Mouse (Mus musculus): ENCODE measurements around the gene Foxf2. TPM values are rescaled to one million over a fixed set of nuclear protein-coding genes. Genes with fewer than 3 reads are reported as not detected.
A peak's percentile ranks its signal among the peaks of the same experiment; 100 is the strongest.

The Foxf2 gene
- 10 to 100 TPM; 10.2 to 10.7 TPM for total RNA-seq (2021)

- intact Hi-C loops (cut with DNase I), result loop anchor here (10.0 kb wide), 1 partner anchor 721 kb away; no protein-coding TSS in a partner anchor
These were observed at the start of gene Foxf2 for GRCm38 (mm10) chr13:31625333-31626101. TSS of gene Foxf2 (plus strand) at chr13:31625816.

GRCm38 (mm10) chr13:31576696-31577095 lies 48.9 kb upstream of the Foxf2 start:
- no peak for DNase-seq
- intact Hi-C loops (cut with DNase I), result no loop called here

More at GRCm38 (mm10) chr13:31625333-31626101, at the start of gene Foxf2:
- DNase-seq, result no peak

DNA sequence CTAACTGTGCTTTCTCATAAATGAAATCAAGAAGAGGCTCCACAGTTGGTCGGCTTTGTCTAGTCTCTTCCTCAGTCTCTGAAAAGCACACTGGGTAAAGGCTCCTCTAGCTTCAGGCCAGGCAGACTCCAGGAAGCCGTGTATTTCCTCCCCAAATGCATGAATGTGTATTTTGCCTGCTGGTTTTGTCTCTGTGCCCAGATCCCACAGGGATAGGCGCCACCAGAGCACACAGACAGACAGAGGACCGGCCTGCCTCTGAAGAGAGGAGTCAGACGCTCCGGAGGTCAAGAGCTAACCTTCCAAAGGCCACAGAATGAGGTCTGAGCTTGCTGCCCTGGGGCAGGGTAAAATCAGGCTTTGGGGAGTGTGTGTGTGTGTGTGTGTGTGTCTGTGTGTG lies 48.0 kb upstream of the Foxf2 start:
- DNase-seq, result no peak
- intact Hi-C loops (cut with DNase I), result no loop called here

DNA sequence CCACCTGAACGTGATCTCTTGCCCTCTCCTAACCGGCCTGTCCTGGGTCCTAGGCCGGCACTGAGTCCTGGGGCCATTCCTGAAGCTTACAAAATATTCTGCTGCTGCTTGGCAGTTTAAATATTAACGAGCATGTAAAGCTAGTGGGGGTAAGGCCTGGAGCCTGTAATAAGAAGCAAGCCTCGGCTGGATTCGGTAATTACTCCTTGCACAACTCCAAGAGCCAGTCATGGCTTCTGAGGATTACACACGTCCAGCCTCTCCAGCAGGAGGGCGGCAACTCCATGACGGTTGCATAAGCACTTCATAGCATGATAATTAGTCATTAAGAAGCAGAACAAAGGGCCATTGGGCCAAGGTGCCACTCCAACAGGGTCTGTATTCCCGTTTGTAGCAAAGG lies 47.2 kb upstream of the Foxf2 start:
- DNase-seq, result no peak
- intact Hi-C loops (cut with DNase I), result no loop called here

DNA sequence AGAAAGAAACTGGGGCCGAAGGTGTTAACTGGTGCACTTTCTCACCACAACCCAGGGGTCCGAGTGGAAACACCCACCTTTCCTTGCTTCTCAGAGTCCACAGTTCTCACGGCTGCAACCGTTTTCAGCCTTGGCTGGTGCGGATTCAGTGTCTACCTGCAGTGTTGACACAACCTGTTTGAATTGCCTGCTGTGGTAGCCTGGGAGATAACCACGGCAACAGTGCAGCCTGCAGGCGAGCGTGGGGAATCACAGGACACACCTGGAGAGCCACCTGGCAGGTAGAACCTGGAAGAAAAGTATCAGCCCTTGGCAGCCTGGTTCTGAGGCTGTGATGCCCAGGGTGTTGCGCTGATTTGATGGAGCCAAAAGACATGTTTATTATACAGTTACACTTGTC lies 45.8 kb upstream of the Foxf2 start:
- intact Hi-C loops (cut with DNase I), result no loop called here
- DNase-seq, result no peak

DNA sequence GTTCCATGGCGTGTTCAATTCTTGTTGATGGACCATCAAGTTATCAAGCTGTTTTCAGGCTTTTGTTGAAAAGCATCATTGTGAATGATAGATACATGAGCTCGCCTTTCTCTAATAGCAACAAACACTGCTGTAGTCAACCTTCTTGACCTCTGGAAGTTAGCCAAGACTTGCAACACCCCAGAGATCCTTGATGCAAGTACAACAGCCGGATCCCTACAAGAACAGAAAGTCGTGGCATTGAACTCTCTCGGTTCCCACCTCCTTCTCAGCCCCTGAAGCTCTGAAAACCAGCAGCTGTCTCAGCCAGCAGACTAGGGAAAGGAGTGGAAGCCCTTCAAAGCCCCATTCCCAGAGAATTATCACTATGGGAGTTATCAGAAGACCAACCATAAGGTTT lies 38.3 kb upstream of the Foxf2 start:
- no peak for DNase-seq
- intact Hi-C loops (cut with DNase I), result no loop called here

DNA sequence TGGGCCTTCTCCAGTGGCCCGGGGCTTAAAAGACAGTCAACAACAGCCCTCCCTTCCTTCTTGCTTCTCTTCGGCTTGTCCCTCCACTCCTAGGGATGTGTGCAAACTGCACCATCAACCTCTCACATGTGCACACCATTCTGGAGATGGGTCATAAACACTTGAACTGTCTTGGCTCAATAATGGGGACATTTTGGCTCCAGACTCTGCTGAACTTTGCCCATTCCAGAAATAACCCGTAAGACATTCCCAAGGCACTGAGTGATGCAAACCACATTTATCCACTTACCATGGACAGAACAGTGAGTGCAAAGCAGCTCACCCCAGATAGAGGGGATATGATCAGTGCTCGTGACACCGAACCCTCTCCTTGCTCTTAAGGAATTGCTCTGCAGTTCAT lies 26.0 kb upstream of the Foxf2 start:
- DNase-seq, result no peak
- intact Hi-C loops (cut with DNase I), result no loop called here

DNA sequence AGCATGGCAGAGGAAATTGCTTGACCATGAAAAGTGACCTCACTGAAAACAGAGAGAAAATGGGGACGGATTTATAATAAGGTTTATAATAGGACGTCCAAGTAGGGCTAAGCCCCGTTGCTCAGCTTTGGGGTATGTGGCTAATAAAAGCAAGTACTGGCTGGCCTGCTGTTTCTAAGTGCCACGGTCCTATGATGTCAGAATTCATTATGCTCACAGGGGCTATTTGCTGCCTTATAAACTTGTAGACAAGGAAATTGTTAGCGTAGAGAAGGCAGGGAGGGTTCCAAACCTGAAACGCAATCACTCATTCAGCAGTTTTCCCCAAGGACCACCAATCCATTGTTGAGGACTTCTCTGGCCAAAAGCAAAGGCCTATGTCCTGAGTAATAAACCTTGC lies 21.7 kb upstream of the Foxf2 start:
- intact Hi-C loops (cut with DNase I), result no loop called here

GRCm38 (mm10) chr13:31614724-31615465 lies 10.7 kb upstream of the Foxf2 start:
- DNase-seq, result no peak
- intact Hi-C loops (cut with DNase I), result loop anchor here (5.0 kb wide), 1 partner anchor 58 kb away; the partner anchor contains the start of genes A530084C06Rik and Foxq1

More for the DNA sequence above, 21.7 kb upstream of the Foxf2 start:
- DNase-seq, result no peak

DNA sequence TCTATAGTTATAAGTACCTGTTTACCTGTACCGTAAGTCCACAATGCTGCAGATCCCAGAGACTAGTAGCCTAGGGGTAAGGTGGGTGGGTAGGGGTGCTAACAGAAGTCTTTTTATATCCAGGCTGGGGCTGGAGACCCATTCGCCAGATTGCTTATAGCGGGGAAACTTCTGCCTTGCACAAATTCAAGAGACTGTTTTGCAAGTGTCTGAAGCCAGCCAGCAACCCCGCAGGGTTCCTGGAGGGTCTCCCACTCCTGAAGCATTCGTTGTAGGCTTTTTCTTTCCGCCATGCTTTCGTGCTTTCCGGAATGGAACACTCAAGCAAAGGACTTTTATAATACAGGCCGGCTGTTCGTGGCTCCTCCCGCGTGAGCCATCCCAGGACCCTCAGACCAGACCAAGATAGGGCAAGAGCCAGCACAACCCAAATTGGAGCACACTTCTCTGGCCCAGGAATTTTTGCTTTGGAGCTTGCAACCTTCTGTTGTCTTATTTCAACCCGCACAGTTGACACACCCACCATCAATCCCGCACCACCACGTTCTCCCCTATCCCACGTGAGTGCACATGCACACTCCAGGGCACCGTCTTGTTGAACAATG lies 10.0 kb upstream of the Foxf2 start:
- intact Hi-C loops (cut with DNase I), result no loop called here
- no peak for DNase-seq

DNA sequence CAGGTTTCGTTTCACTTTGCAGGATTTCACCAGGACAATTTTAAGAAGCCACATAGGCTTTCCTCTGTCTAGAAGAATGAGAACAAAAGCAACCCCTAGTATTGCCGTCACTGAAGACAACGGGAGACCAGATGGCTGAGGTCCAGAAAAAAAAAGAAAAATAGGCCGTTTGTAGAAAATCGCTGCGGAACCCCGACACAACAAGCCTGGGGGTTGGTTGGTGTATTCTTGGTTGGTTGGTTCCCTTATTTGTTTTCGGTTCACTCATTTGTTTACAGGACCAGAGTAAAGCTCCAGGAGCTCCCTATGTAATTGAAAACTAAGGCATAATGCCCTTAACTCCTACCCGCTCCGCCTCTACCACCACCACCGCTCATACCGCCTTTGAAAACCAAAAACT lies 7.6 kb upstream of the Foxf2 start:
- no peak for DNase-seq
- intact Hi-C loops (cut with DNase I), result loop anchor here (1.0 kb wide), 1 partner anchor 536 kb away; no protein-coding TSS in a partner anchor

GRCm38 (mm10) chr13:31618416-31618815 lies 7.2 kb upstream of the Foxf2 start:
- peak; percentile 75 for DNase-seq
- intact Hi-C loops (cut with DNase I), result loop anchor here (1.0 kb wide), 1 partner anchor 536 kb away; no protein-coding TSS in a partner anchor

GRCm38 (mm10) chr13:31618919-31619655 lies 6.5 kb upstream of the Foxf2 start:
- DNase-seq, result no peak
- intact Hi-C loops (cut with DNase I), result loop anchor here (1.0 kb wide), 1 partner anchor 537 kb away; no protein-coding TSS in a partner anchor

DNA sequence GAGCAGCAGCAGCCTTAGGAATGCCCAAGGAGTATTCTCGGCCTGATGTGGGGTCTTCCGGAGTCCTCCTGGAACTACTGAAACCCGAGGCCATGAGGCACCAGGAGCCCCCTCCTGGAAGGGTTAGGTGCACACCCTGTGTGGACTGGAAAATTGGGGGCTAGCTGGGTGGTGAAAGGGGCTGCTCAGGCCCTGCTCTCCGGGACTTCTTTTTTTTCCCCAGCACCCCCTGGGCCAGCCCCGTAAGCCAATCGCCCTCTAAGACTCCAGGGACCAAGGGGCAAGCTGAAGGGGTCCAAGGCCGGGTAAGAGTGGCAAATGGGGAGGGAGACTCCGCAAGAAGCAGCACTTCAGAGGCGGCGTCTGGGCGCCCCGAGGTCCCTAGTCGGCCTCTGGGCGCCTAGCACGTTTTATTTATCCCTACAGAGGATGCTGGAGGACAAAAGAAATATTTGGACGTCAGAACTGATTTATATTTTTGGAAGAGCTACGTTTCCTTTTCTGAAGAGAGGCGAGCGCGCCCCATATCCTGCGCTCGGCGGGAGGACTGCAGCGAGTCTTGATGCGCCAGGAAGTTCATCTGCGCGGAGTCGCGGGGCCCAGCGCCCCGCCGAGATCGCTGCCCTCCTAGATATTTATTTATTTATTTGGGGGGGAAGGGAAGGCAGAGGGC lies 5.7 kb upstream of the Foxf2 start:
- DNase-seq, result no peak
- intact Hi-C loops (cut with DNase I), result loop anchor here (5.0 to 10.0 kb wide), 2 partner anchors 633 to 715 kb away; no protein-coding TSS in a partner anchor

- intact Hi-C loops (cut with DNase I), result loop anchor here (5.0 to 10.0 kb wide), 2 partner anchors 633 to 716 kb away; no protein-coding TSS in a partner anchor
- no peak for DNase-seq
These were observed 5.1 kb upstream of the Foxf2 start for GRCm38 (mm10) chr13:31620499-31620847.

- DNase-seq, result no peak
- intact Hi-C loops (cut with DNase I), result loop anchor here (5.0 to 10.0 kb wide), 2 partner anchors 634 to 716 kb away; no protein-coding TSS in a partner anchor
These were observed 4.7 kb upstream of the Foxf2 start for GRCm38 (mm10) chr13:31620937-31621336.

DNA sequence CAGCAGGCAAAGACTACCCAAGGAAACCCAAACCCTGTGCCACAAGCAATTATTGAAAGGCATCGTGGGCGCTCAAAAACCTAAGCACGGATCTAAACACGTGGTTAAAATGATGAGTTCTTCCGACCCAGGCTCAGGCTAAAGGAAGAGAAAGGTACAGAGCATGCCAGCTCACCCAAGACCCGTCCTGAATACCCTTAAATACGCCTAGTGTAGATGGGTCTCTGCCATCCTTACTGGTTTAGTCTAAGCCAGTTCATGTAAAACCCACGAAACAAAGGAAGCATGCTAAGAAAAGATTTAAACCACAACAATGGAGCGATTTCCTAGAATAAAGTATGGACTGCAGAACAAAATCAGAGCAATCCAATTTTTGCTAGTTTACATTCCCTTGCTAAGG lies 3.9 kb upstream of the Foxf2 start:
- intact Hi-C loops (cut with DNase I), result loop anchor here (5.0 to 10.0 kb wide), 2 partner anchors 634 to 717 kb away; no protein-coding TSS in a partner anchor
- no peak for DNase-seq

GRCm38 (mm10) chr13:31622371-31622770 lies 3.2 kb upstream of the Foxf2 start:
- intact Hi-C loops (cut with DNase I), result loop anchor here (5.0 to 10.0 kb wide), 2 partner anchors 635 to 718 kb away; no protein-coding TSS in a partner anchor
- DNase-seq, result no peak

- DNase-seq, result no peak
- intact Hi-C loops (cut with DNase I), result loop anchor here (5.0 to 10.0 kb wide), 2 partner anchors 636 to 718 kb away; no protein-coding TSS in a partner anchor
These were observed 2.3 kb upstream of the Foxf2 start for GRCm38 (mm10) chr13:31623291-31623690.
